Mouse (Mus musculus) kidney, adult 2 months (tissue): ENCODE measurements at regions not wholly inside any gene's neighbourhood (a gene's known extent, or its start where the extent isn't known, plus 50 kb on each side); places are given as distances from the start of the nearest gene placed in this dataset.
"Not testable (repeated sequence)": the region's sequence is repeated elsewhere in the genome, so short reads cannot be mapped to it uniquely, and the experiment has no call there.

ENCODE experiments used
- DNase-seq: peaks from one replicate; pipeline ENCODE4 v3.0.0; 2021
- H3K27ac ChIP-seq: fragments of 200-500 bp; 2 replicates; pipeline ENCODE4 v1.5.1; 2012; ENCODE audit warnings: low read depth, low read length, control low read depth, inconsistent platforms; ENCODE audit not compliant: insufficient read depth
- H3K27me3 ChIP-seq: fragments of 200-500 bp; replicated peaks from 2 replicates; pipeline ENCODE4 v1.6.1; 2012; ENCODE audit warnings: mild to moderate bottlenecking, moderate library complexity, low read length, inconsistent platforms; ENCODE audit not compliant: control insufficient read depth, insufficient read depth
- H3K36me3 ChIP-seq: fragments of 200-500 bp; 2 replicates; pipeline ENCODE4 v1.6.1; 2012; ENCODE audit warnings: mild to moderate bottlenecking, moderate library complexity, low read length, inconsistent platforms; ENCODE audit not compliant: control insufficient read depth, insufficient read depth
- H3K4me1 ChIP-seq: fragments of 200-500 bp; 2 replicates; pipeline ENCODE4 v1.6.1; 2011; ENCODE audit warnings: low read length; ENCODE audit not compliant: control insufficient read depth, insufficient read depth
- H3K4me3 ChIP-seq: fragments of 200-500 bp; 2 replicates; pipeline ENCODE4 v1.5.1; 2011; ENCODE audit warnings: mild to moderate bottlenecking, low read depth, low read length, control low read depth; ENCODE audit not compliant: insufficient read depth
- CTCF ChIP-seq: fragments of 200-500 bp; conservative IDR thresholded peaks from 2 replicates; pipeline ENCODE4 v1.5.1; 2011; ENCODE audit warnings: low read depth, mild to moderate bottlenecking, control low read depth, low read length, moderate library complexity, mixed read lengths; ENCODE audit not compliant: insufficient read depth, insufficient read length
- POLR2A ChIP-seq: fragments of 200-500 bp; IDR thresholded peaks from one replicate; pipeline ENCODE4 v1.6.1; 2011; ENCODE audit warnings: low read depth, low read length, control low read depth
- WGBS: fragments of 180-500 bp; shearing (Covaris S2); methylation state at CpG from one replicate; pipeline ENCODE4 v1.1.7; 2018; 5-methylcytosine and 5-hydroxymethylcytosine counted together

DNA sequence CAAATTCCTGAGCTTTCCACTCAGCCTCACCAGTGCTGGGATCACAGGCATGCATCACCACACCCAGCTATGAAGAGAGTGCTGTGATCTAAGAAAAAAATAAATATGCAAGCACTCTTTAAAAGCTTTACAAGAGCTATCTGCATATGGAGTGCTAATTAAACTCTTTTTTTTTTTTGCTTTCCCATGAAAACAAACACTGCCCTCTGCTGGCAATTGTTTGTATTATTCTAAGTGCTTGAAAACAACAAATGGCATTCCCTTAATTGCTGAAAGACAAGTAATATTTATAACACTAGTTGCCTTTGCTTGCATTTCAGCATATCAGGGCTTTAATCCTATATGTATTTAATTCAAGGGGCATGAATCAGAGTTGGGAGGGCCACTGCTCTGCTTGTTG, 91.8 kb downstream of the 5730507C01Rik start:
- peak; percentile 19 for DNase-seq
- H3K27ac ChIP-seq: not testable (repeated sequence)

DNA sequence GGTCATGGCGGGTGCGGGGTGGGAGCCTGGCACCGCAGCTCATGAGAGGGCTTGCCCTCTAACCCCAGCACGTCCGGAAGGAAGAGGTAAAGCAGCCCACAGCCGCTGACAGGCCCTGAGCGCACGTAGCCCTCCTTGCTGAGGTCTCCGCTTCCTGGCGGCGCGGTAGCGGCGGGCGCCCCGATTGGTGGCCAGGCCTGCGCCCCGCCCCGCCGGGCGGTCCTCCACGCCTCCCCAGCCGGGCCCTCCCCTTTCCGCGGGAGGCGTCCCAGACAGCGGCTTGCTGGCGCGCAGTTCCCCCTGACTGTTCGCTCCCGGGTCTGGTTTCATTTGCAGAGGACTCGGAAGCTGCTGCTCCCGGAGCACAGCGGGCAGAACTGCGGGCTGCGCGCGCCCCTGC, 95.5 kb downstream of the 5730507C01Rik start:
- peak overlapping the region; percentile 47 for H3K4me3 ChIP-seq
- 2% methylated on average over 38 of the region's 38 CpGs for WGBS
- no peak for TF ChIP-seq CTCF
- TF ChIP-seq POLR2A: no peak
- H3K36me3 ChIP-seq: no peaks in the 10 kb centered on the region
- no peaks in the 10 kb centered on the region for H3K27me3 ChIP-seq
- peak; percentile 68 for DNase-seq
- H3K27ac ChIP-seq: no peak overlapping the region
- no peaks in the 10 kb centered on the region for H3K4me1 ChIP-seq

More for the DNA sequence above, 91.8 kb downstream of the 5730507C01Rik start:
- not testable (repeated sequence) for H3K4me3 ChIP-seq, H3K36me3 ChIP-seq, H3K27me3 ChIP-seq, H3K4me1 ChIP-seq

DNA sequence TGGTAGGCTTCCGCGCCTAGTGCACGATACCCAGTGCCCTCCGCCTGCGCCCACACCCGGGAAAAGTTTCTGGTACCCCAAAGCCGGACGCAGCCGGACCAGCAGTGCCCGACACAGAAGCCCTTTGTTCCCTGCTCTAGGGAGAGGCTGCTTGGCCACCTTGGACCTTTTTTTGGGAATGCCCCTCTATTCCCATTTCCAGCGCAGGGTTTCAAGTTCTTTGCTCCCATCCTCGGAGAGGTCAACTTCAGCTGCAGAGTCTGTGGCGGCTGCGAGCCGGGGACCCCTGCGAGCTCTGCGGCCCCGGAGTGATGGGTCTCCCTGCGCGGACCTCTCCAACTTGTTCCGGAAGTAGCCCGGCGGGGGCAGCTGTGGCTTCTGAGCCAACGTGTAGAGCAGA, 96.3 kb downstream of the 5730507C01Rik start:
- H3K4me3 ChIP-seq: peak overlapping the region; percentile 47
- 3% methylated on average over 24 of the region's 24 CpGs for WGBS
- not testable (repeated sequence) for H3K4me1 ChIP-seq, H3K27me3 ChIP-seq, DNase-seq, H3K36me3 ChIP-seq, H3K27ac ChIP-seq
